Mouse (Mus musculus): ENCODE results near the gene Olfr694. TPM values are rescaled to one million over a fixed set of nuclear protein-coding genes. Genes with fewer than 3 reads are reported as not detected.

Gene Olfr694
- not detected for polyA plus RNA-seq (2017; shearing (Covaris generic))

DNA sequence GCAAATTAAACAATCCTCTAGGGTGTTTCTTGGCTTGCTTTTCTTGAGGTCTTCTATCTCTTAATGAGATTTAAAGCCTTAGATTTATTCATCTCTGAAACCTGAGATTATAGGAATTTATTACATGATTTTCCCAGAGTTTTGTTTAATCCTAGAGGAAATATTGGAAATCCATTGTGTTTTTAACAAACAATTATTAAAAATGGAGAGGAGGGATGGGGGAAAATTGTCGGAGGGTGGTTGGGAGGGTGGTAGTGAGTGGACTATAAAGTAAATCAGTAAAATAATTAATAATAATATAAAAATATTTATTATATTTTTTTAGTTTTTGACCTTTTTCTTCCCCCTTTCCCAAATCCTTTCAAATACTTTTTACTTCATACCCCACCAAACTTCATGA is at the start of gene Olfr694:
Olfr694 (minus strand) TSS at position 101 of the 400 bp plus-strand sequence.

DNA sequence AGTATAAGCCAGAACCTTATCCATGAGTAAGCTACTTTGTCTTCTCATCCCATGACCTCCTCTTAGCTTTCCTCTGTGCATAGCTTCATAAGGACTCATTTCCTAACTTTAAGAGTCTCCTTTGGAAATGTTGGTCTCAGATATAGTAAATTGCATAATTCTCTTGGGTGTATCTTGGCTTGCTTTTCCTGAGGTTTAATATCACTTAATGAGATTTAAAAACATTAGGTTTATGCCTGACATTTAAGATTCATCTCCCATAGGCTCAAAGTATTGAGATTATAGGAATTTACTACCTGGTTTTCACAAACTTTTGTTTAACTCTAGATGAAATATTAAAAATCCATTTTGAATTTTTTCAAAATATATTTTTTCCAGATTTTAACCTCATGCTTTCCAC is 24.7 kb upstream of the Olfr694 start, which contains the start of gene Olfr695:
Olfr695 (minus strand) TSS at position 101 of the 400 bp plus-strand sequence.

DNA sequence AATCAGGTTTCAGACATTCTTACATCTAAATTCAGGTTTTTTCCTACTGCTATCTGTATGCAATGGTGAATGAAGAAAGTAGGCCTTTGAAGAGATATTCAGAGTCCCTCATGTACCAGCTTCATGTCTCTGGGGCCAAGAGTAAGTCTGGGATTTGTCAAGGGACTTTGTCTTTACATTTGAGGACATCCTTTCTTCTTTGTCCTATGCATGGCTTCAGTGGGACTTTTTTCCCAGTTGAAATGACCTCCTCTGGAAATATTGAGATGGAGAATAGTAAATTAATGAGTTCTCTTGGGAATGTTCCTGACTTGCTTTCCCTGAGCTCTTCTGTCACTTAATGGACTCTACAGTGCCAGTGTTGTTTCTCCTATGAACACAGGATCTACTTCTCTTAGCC is 11.1 kb downstream of the Olfr694 start, which contains the start of gene Olfr693:
Olfr693 (minus strand) TSS at position 101 of the 400 bp plus-strand sequence.

Other genes starting within 250 kb of the Olfr694 start
- gene Olfr693, start 11.2 kb downstream of the Olfr694 start, polyA plus RNA-seq (2017; shearing (Covaris generic)) = not detected
- under 1 TPM in 1 of 2 experiments, not detected in 1; 0.76 TPM for gene Olfr695, start 24.6 kb upstream of the Olfr694 start, polyA plus RNA-seq (2017; shearing (Covaris generic))
- gene Olfr697, start 50.6 kb upstream of the Olfr694 start, polyA plus RNA-seq (2017; shearing (Covaris generic)) = under 1 TPM in 1 of 2 experiments, not detected in 1; 0.55 TPM
- gene Olfr698, start 63.6 kb upstream of the Olfr694 start, polyA plus RNA-seq (2017; shearing (Covaris generic)) = under 1 TPM in 1 of 2 experiments, not detected in 1; 0.59 TPM
- gene Olfr699, start 101.4 kb upstream of the Olfr694 start, polyA plus RNA-seq (2017; shearing (Covaris generic)) = under 1 TPM in 1 of 2 experiments, not detected in 1; 0.53 TPM
- not detected for gene Olfr700, start 117.0 kb upstream of the Olfr694 start, polyA plus RNA-seq (2017; shearing (Covaris generic))
- under 1 TPM in 1 of 2 experiments, not detected in 1; 0.12 TPM for gene Olfr701, start 122.3 kb upstream of the Olfr694 start, polyA plus RNA-seq (2017; shearing (Covaris generic))
- gene Olfr702, start 142.1 kb upstream of the Olfr694 start, polyA plus RNA-seq (2017; shearing (Covaris generic)) = not detected
- not detected for gene Olfr703, start 151.5 kb upstream of the Olfr694 start, polyA plus RNA-seq (2017; shearing (Covaris generic))
- not detected for gene Olfr704, start 171.4 kb upstream of the Olfr694 start, polyA plus RNA-seq (2017; shearing (Covaris generic))
- not detected for gene Olfr705, start 185.1 kb upstream of the Olfr694 start, polyA plus RNA-seq (2017; shearing (Covaris generic))
- gene Olfr706, start 196.3 kb upstream of the Olfr694 start, polyA plus RNA-seq (2017; shearing (Covaris generic)) = under 1 TPM in 1 of 2 experiments, not detected in 1; 0.19 TPM
- gene Olfr707, start 209.4 kb upstream of the Olfr694 start, polyA plus RNA-seq (2017; shearing (Covaris generic)) = under 1 TPM in 1 of 2 experiments, not detected in 1; 0.55 TPM
- not detected for gene Olfr1532-ps1, start 216.2 kb upstream of the Olfr694 start, polyA plus RNA-seq (2017; shearing (Covaris generic))
- under 1 TPM; 0.05 to 0.88 TPM for gene Olfr709-ps1, start 240.4 kb upstream of the Olfr694 start, polyA plus RNA-seq (2017; shearing (Covaris generic))